Mouse (Mus musculus) WW6 (cell line): Measurements from ENCODE around the gene Mbnl2.

Experiments
- DNase-seq: peaks from one replicate; pipeline ENCODE4 v3.0.0-alpha.2; 2013; ENCODE audit warnings: low read depth, low spot score

The Mbnl2 gene

GRCm38 (mm10) chr14:120275246-120276238 is at the start of gene Mbnl2:
TSS of gene Mbnl2 (plus strand) at chr14:120275669.
- DNase-seq: peak; percentile 73

GRCm38 (mm10) chr14:120232076-120232496 is 43.4 kb upstream of the Mbnl2 start:
- DNase-seq: no peak

- no peak for DNase-seq
Measured at GRCm38 (mm10) chr14:120235610-120236009, 39.9 kb upstream of the Mbnl2 start.

- DNase-seq: no peak
Measured at GRCm38 (mm10) chr14:120238501-120238900, 37.0 kb upstream of the Mbnl2 start.

GRCm38 (mm10) chr14:120240209-120240608 is 35.3 kb upstream of the Mbnl2 start:
- DNase-seq: no peak

GRCm38 (mm10) chr14:120242711-120243110 is 32.8 kb upstream of the Mbnl2 start:
- no peak for DNase-seq

GRCm38 (mm10) chr14:120245081-120245705 is 30.3 kb upstream of the Mbnl2 start:
- DNase-seq: no peak

GRCm38 (mm10) chr14:120253331-120253730 is 22.1 kb upstream of the Mbnl2 start:
- DNase-seq: no peak

GRCm38 (mm10) chr14:120256146-120256545 is 19.3 kb upstream of the Mbnl2 start:
- no peak for DNase-seq

- no peak for DNase-seq
Measured at GRCm38 (mm10) chr14:120256623-120257384, 18.7 kb upstream of the Mbnl2 start.

- DNase-seq: no peak
Measured at GRCm38 (mm10) chr14:120257483-120257882, 18.0 kb upstream of the Mbnl2 start.

- no peak for DNase-seq
Measured at GRCm38 (mm10) chr14:120259426-120259825, 16.0 kb upstream of the Mbnl2 start.

GRCm38 (mm10) chr14:120261606-120262005 is 13.9 kb upstream of the Mbnl2 start:
- DNase-seq: no peak

GRCm38 (mm10) chr14:120262660-120263379 is 12.6 kb upstream of the Mbnl2 start:
- DNase-seq: no peak

GRCm38 (mm10) chr14:120263380-120264135 is 11.9 kb upstream of the Mbnl2 start:
- DNase-seq: no peak

GRCm38 (mm10) chr14:120265886-120266285 is 9.6 kb upstream of the Mbnl2 start:
- DNase-seq: no peak

- no peak for DNase-seq
Measured at GRCm38 (mm10) chr14:120267130-120267529, 8.3 kb upstream of the Mbnl2 start.

GRCm38 (mm10) chr14:120270031-120270430 is 5.4 kb upstream of the Mbnl2 start:
- no peak for DNase-seq

GRCm38 (mm10) chr14:120270633-120271032 is 4.8 kb upstream of the Mbnl2 start:
- no peak for DNase-seq

- DNase-seq: no peak
Measured at GRCm38 (mm10) chr14:120271096-120271495, 4.4 kb upstream of the Mbnl2 start.
